Mouse (Mus musculus): ENCODE data around the gene Glycam1.

The Glycam1 gene

DNA sequence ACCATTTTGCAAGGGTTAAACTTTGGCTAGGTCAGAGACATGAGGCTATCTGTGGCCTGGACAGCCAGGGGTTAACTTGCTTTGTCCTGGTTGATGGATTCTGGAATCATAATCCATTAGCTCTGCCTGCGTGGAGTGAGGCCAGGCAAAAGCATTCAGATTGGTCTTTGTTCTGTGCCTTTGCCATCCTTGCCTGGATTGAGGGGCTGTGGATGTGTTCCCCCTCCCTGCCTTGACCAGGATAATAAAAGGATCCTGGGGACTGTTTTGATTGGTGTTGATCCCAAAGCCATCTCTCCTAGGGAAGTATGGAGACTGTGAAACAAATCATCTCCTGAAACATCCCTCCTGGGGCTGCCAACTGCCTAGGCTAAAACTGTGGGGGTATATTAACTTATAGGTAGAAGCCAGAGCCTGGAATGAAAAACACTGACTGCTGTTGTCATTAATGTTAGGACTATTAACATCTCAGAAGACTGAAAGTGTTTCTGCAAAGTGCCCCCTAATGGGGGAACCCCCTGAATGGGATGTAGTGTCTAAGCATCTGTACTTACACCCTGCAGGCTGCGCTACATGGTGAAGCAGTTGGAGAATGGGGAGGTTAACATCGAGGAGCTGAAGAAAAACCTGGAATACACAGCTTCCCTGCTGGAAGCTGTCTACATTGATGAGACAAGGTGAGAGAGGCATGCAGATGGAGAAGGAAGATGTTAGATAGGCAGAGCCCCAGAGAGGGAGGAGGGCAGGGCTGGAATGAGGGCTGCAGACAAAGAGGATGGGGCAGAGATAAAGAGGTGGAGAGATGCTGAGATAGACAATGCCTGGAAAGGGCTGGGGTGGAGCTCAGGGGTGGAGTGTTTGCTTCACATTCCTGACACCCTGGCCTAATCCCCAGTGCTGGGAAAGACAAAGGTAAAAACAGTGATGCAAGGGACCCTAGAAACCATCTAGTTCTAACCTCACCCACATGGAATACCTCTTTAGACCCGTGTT lies 45.2 kb downstream of the Glycam1 start:
- DNase-seq (ENCODE audit: extremely low read depth, low read depth, low spot score) = no peak

DNA sequence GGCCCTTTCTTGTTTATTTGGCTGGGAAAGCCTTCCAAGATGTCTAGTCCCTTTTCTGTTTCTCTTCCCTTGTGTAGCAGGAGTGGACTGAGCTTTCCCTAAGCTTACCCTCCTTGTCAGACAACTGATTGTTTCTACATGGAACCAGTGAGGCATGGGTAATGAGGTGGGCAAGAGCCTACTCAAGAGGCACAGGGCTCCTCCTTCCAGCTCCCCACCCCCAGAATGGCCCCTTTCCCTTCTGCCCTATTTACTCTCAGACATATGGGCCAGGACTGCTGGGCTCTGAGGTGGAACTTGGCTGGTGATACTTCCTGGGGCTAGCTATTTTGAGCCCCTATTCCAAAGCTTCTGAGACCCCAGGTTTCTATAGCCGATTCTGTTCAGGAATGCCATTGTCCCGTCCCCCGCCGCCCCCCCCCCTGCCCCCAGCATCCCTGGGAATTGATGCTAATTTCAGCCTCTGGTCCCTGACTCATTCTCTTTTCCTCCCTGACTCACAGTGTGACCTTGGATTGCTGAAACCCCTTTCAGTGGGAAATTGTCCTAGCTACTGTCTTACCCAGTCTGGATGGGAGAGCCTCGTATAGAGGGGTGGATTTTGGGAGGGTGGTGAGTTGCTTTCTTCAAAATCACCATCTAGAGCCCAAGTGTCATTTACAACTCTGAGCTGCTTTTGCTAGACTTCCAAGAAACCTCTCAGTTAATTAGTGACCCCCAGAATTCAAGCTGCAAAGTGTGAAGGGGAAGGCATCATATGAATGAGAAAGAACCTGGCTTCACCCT lies 46.1 kb downstream of the Glycam1 start:
- no peak for DNase-seq (ENCODE audit: extremely low read depth, low read depth, low spot score)

DNA sequence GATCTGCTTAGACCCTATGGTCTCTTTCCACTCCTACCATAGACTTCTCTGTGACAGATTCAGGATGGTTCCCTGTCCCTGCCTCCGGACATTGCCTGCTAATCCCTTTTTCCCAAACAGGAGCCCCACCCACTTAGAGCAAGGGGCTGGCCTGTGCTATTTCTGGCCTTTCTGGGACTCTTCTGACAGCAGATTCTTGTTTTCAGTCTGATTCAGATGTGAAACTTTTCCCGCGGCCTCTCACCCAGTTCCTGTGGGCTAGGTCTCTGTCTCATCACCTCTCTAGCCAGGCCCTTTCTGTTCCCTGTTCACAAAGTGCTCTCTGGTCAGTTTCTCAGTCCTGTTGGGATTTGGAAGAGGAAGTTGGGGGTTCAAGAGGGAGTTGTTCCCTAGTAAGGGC lies 50.0 kb downstream of the Glycam1 start:
- no peak for DNase-seq (ENCODE audit: extremely low read depth, low read depth, low spot score)

DNA sequence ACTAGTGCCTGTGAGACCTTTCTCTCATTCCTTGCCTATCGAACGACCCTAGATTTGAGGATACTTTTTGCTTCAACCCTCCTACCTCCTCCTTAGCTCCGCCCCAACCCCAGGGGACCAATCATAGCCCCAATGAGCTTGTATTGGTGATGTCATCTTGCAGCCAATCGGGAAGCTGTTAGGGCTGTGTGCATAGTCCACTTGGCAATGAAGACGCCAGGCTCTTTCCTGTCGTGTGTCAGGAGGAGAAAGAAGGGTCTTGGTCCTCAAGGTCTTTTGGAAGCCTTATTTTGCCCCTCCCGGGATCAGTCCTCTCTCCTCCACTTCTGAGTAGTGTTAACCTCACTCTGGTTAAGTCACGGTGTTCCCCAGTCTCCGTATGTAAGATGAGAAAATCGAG lies 50.8 kb downstream of the Glycam1 start:
- DNase-seq (ENCODE audit: extremely low read depth, low read depth, low spot score) = no peak

DNA sequence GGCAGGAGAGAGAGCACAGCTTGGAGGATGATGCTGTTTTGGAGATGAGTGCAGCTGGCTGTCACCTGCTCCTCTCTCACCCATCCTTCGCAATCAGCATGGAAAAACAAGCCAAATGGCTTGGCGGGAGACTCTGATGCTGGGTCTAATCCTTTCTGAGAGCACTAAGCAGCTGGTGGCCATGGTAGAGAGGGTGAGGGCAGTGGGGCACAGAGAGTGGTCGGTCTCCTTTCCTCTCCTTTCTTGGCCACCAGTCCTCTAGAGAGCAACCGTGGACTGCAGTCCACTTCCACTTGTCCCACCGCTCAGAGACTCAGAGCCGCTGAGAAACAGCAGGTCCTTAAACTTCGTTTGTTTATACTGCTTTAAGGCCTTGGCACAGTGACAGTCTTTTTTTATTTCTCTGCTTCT lies 51.3 kb downstream of the Glycam1 start:
- DNase-seq (ENCODE audit: extremely low read depth, low read depth, low spot score) = no peak

Data from fat pad, adult 2 months (tissue).